Mouse (Mus musculus) lung, adult 2 months (tissue): ENCODE results near the gene Olfr1420.

Experiments
- CTCF ChIP-seq: fragments of 200-500 bp; IDR thresholded peaks from 2 replicates; pipeline ENCODE4 v1.5.1; 2011; ENCODE audit warnings: mild to moderate bottlenecking, low read length, control low read depth; ENCODE audit not compliant: insufficient read depth
- POLR2A ChIP-seq: fragments of 200-500 bp; IDR thresholded peaks from 2 replicates; pipeline ENCODE4 v1.6.1; 2011; ENCODE audit warnings: low read depth, mild to moderate bottlenecking, control low read depth, low read length, borderline replicate concordance; ENCODE audit errors: extremely low read depth

GRCm38 (mm10) chr19:11911021-11911420 is 24.7 kb downstream of the Olfr1420 start:
- no peak for TF ChIP-seq POLR2A
- TF ChIP-seq CTCF = no peak
